Comparison of ENCODE assay signal across 8 mouse cellular contexts in genomic region chr3:138859666-138860065, GRCm38 (mm10).
DNase-seq lines count a peak whose midpoint lies in the region; ATAC-seq and TF ChIP-seq lines count a peak whose summit lies in the region.

No protein-coding gene starts in this region.

- no peaks in the 10 kb centered on the region for H3K9me3 ChIP-seq in forebrain, embryonic 10.5 days
- H3K9me3 ChIP-seq in forebrain, embryonic 11.5 days (ENCODE audit: control insufficient read depth, low read length) = no peaks in the 10 kb centered on the region
- H3K9me3 ChIP-seq in stomach, postnatal 0 days (ENCODE audit: control insufficient read depth, low read length) = no peaks in the 10 kb centered on the region

- no peak overlapping the region for H3K9ac ChIP-seq in forebrain, embryonic 11.5 days (ENCODE audit: low read length)
- no peak overlapping the region for H3K9ac ChIP-seq in stomach, postnatal 0 days (ENCODE audit: low read length)
- no peak overlapping the region for H3K9ac ChIP-seq in heart, adult 2 months (ENCODE audit: low read depth, low read length)

- WGBS in forebrain, embryonic 10.5 days = 50% methylated on average over 8 of the region's 8 CpGs
- WGBS in forebrain, embryonic 11.5 days = 34% methylated on average over 8 of the region's 8 CpGs
- WGBS in stomach, postnatal 0 days = 66% methylated on average over 8 of the region's 8 CpGs
- WGBS in heart, adult 2 months = 65% methylated on average over 8 of the region's 8 CpGs

- DNase-seq in forebrain, embryonic 10.5 days (ENCODE audit: extremely low spot score, low spot score) = no peak
- DNase-seq in forebrain, embryonic 11.5 days (ENCODE audit: low spot score) = no peak
- DNase-seq in thymus, postnatal 4 days = peak; percentile 41
- DNase-seq in thymus, adult 18-20 months = no peak
- peak; percentile 9 for DNase-seq in kidney, adult 9 months
- no peak for DNase-seq in stomach, postnatal 0 days (ENCODE audit: low spot score)
- DNase-seq in heart, adult 2 months = no peak
- DNase-seq in gastrocnemius, postnatal 14 days = no peak

- no peak overlapping the region for H3K4me3 ChIP-seq in forebrain, embryonic 10.5 days
- no peak overlapping the region for H3K4me3 ChIP-seq in forebrain, embryonic 11.5 days (ENCODE audit: low read depth, low read length)
- no peak overlapping the region for H3K4me3 ChIP-seq in stomach, postnatal 0 days (ENCODE audit: low read depth, low read length)
- no peak overlapping the region for H3K4me3 ChIP-seq in heart, adult 2 months

- 0 out of 2 replicates have a peak, but pooled peaks have one; percentile 7 for TF ChIP-seq CTCF in stomach, postnatal 0 days (IDR thresholded peaks at IDR 0.05; ENCODE audit: low read depth)
- no peak for TF ChIP-seq CTCF in heart, adult 2 months (IDR thresholded peaks at IDR 0.05)

- H3K79me2 ChIP-seq in heart, adult 2 months (replicated peaks; ENCODE audit: control insufficient read depth, insufficient read depth, low read length) = no peaks in the 10 kb centered on the region

- no peak for ATAC-seq in forebrain, embryonic 11.5 days (replicated peaks; ENCODE audit: low FRiP score)
- no peak for ATAC-seq in stomach, postnatal 0 days (ENCODE audit: low FRiP score, low TSS enrichment)

- intact Hi-C loops in heart, adult 2 months (cut with DNase I) = no loop called here
- intact Hi-C loops in gastrocnemius, postnatal 14 days (cut with DNase I; ENCODE audit: low total_unique reads) = no loop called here

- peak overlapping the region; percentile 82 for H3K27ac ChIP-seq in forebrain, embryonic 10.5 days
- H3K27ac ChIP-seq in forebrain, embryonic 11.5 days (ENCODE audit: low read depth, low read length) = no peak overlapping the region
- no peak overlapping the region for H3K27ac ChIP-seq in stomach, postnatal 0 days (replicated peaks)
- no peak overlapping the region for H3K27ac ChIP-seq in heart, adult 2 months

- TF ChIP-seq POLR2A in heart, adult 2 months (IDR thresholded peaks at IDR 0.05; ENCODE audit: insufficient read depth, low read depth, low read length) = no peak

- H3K4me1 ChIP-seq in forebrain, embryonic 10.5 days = peaks cover 66% of the 10 kb centered on the region
- peaks cover 23% of the 10 kb centered on the region for H3K4me1 ChIP-seq in forebrain, embryonic 11.5 days (replicated peaks; ENCODE audit: control insufficient read depth, insufficient read depth, low read length)
- H3K4me1 ChIP-seq in stomach, postnatal 0 days (replicated peaks; ENCODE audit: control insufficient read depth, insufficient read depth) = no peaks in the 10 kb centered on the region; the same call in none of the 2 replicates
- no peaks in the 10 kb centered on the region; the same call in 1 of the 2 replicates for H3K4me1 ChIP-seq in heart, adult 2 months (ENCODE audit: control insufficient read depth, insufficient read depth, low read length)

- no peaks in the 10 kb centered on the region for H3K36me3 ChIP-seq in forebrain, embryonic 10.5 days (replicated peaks)
- no peaks in the 10 kb centered on the region for H3K36me3 ChIP-seq in forebrain, embryonic 11.5 days (ENCODE audit: control insufficient read depth, insufficient read depth, low read length)
- H3K36me3 ChIP-seq in stomach, postnatal 0 days (ENCODE audit: control insufficient read depth, insufficient read depth, low read length) = no peaks in the 10 kb centered on the region
- H3K36me3 ChIP-seq in heart, adult 2 months (ENCODE audit: control insufficient read depth, insufficient read depth, low read length) = no peaks in the 10 kb centered on the region

- no peaks in the 10 kb centered on the region for H3K27me3 ChIP-seq in forebrain, embryonic 10.5 days (ENCODE audit: poor library complexity, severe bottlenecking)
- no peaks in the 10 kb centered on the region for H3K27me3 ChIP-seq in forebrain, embryonic 11.5 days (ENCODE audit: control insufficient read depth, insufficient read depth, low read length)
- no peaks in the 10 kb centered on the region for H3K27me3 ChIP-seq in stomach, postnatal 0 days (ENCODE audit: control insufficient read depth, insufficient read depth, low read length)
- no peaks in the 10 kb centered on the region for H3K27me3 ChIP-seq in heart, adult 2 months (ENCODE audit: control insufficient read depth, insufficient read depth, low read length)

- TF ChIP-seq EP300 in stomach, postnatal 0 days (optimal IDR thresholded peaks at IDR 0.05) = no peak
- no peak for TF ChIP-seq EP300 in heart, adult 2 months (IDR thresholded peaks at IDR 0.05; ENCODE audit: insufficient read depth, low read depth, low read length)

- no peak overlapping the region for H3K4me2 ChIP-seq in forebrain, embryonic 11.5 days (ENCODE audit: low read depth, low read length, severe bottlenecking)
- H3K4me2 ChIP-seq in stomach, postnatal 0 days (replicated peaks; ENCODE audit: low read depth) = no peak overlapping the region

Comparison
In these comparisons a context has a peak if more than half of its experiments do, and no peak if none do; other contexts are left out.
1. DNase-seq: peak in thymus, postnatal 4 days (single experiment) and kidney, adult 9 months (single experiment); none in forebrain, embryonic 10.5 days (single experiment), forebrain, embryonic 11.5 days (single experiment), thymus, adult 18-20 months (0 of 2), stomach, postnatal 0 days (single experiment), heart, adult 2 months (0 of 2) and gastrocnemius, postnatal 14 days (single experiment).